Mouse (Mus musculus) retina, postnatal 7 days (tissue): ENCODE data around the gene Lama5.

Experiments
- DNase-seq: peaks from one replicate; pipeline ENCODE4 v3.0.0-alpha.2; 2012; ENCODE audit warnings: low read depth, low spot score

Lama5 gene

DNA sequence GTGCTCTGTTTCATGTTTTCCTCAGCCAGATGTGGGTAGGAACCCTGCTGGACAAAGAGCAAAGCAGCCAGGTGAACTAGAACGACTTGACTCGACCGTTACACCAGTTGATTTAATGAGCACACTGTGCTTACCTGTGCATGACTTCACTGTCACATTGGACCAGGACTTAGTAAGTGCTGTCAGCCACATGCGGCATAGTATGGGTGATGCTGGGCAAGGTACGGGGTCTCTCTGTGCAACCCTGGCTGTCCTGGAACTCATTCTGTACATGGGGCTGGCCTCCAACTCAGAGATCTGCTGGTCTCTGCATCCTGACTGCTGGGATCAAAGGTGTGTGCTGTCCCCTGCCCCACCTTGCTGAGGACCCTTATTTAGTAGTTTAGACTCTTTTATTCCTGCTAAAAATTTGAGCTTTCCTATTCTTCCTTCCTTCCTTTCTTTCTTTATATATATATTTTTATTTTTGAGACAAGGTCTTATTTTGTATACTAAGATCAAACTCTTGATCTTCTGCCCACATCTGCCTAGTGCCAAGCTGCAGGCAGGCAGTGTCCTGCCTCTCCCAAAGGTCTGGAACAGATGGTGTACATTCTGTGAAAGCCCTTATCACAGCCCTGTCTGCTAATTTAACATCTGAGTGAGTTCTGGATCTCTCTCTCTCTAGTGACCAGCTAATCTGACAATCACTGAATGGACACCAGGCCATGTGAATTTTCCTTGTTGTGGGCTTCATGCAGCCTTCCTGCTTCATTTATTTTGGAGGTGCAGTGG, 29.0 kb upstream of the Lama5 start:
- no peak for DNase-seq

GRCm38 (mm10) chr2:180251838-180252237, 26.2 kb upstream of the Lama5 start:
- DNase-seq = no peak

DNA sequence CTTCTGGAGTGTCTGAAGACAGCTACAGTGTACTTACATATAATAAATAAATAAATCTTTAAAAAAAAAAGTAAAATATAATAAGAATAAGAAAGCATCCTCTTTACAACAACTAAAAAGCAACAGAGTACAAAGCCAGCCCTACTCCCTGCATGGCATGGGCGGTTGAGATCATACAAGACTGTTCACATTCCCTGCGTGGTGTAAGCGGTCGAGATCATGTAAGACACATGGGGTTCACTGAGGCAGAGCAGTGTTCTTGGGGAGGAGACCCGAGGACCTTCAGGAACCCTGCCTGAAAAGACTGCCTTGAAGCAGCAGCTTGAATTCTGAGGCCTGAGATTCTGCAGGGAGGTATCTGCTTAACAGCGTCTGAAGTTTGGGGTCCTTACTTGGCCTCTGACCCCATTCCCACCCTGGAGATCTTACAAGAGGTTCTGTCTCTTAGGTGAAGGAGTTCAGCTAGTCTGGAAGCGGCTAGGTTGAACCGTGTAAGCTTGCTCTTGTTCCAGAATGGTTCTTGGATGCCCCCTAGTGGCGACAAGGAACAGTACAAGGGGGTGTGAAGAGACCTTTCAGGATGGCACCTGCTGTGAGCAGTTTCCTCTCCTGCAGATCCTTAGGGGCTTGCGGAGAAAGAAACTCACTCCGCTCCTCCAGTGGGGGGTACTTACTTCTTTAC, 25.4 kb upstream of the Lama5 start:
- peak; percentile 83 for DNase-seq

DNA sequence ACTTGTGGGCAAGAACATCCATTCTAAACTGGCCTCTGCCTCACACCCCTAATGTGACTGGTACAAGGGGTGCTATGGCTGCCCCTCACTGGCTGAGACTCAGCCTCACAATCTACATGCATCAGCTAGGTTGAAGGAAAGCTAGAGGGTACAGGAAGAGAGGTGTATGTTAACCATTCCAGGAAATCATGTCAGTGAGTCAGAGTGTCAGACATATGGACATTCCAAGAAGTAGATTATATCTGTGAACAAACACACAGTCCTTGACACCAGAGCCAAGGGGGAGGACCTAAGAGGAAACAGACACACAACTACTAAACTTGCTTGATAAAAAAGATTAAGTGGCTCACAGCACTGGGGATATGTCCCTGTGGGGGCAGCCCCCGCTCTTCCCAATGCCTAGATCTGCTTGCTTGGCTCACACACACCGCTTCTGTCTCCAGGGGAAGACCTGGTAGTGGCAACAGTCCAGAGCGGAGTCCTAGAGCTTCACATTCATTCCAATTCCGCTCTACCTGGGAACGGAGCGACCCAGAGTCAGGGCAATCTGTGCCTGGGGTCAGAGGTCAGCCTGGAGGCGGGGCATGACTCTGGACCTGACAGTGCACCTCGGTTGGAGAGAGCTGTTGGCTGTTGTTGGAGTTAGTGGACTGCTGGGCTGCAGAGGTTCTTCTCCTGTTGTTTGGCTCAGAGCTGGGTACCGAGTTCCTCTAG, 23.4 kb upstream of the Lama5 start:
- DNase-seq = no peak

GRCm38 (mm10) chr2:180247916-180248315, 22.3 kb upstream of the Lama5 start:
- no peak for DNase-seq

- no peak for DNase-seq
These were observed 17.4 kb upstream of the Lama5 start for GRCm38 (mm10) chr2:180243108-180243507.

GRCm38 (mm10) chr2:180238591-180238990, 12.9 kb upstream of the Lama5 start:
- no peak for DNase-seq

- DNase-seq = no peak
These were observed 12.1 kb upstream of the Lama5 start for GRCm38 (mm10) chr2:180237601-180238345.

DNA sequence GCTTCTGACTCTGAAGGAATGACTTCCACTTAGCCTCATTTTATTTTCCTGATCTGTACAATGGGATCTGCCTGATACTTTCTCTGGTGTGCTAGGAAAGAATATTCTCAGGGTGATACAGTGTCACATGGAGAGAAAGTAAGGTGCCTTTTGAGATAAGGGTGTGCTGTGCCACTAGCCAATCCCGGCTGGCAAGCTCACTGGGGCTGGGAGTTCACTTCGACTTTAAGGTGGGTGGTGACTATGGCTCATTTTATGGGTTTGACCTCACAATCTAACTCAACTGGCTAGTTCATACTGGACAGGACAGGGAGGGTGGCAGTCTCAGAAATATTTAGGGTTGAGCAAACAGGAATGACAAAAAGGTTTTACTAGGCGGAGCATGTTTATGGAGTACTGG, 11.3 kb upstream of the Lama5 start:
- no peak for DNase-seq

DNA sequence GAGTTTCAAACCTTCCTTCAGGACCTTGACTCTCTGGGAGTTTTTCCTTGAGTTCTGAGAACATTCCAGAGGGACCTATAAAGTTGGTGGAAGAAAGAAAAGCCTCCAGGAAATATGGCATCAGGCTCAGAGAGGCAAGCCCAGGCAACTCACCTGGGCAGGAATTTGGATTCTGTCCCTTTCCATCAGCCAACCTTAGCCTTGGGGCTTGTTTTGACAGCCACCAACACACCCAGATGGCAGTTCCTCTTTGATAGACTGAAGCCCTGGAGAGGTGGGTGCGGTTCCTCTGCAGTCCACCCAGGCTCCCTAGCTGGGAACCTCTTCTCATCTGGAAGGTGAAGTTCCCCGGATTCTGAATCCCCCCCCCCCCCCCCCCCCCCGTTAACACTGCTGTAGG, 10.8 kb upstream of the Lama5 start:
- DNase-seq = no peak

DNA sequence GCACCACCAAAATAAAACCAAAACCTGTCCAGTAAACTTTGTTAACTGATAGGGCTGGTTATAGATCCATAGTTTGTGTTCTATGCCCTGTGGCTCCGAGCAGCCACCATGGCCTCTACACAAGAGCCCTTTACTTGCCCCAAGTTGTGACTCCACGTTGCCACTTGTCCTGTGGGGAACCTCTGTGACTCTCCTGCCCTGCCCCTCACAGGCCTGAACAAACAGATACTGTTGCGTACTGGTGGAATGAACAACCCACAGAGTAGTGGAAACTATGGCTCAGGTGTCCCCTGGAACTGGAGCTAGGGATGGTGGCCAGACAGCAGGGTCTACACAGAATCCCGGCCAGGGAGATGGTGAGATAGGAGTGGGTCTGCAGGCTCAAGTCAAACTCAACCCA, 10.1 kb upstream of the Lama5 start:
- DNase-seq = no peak

DNA sequence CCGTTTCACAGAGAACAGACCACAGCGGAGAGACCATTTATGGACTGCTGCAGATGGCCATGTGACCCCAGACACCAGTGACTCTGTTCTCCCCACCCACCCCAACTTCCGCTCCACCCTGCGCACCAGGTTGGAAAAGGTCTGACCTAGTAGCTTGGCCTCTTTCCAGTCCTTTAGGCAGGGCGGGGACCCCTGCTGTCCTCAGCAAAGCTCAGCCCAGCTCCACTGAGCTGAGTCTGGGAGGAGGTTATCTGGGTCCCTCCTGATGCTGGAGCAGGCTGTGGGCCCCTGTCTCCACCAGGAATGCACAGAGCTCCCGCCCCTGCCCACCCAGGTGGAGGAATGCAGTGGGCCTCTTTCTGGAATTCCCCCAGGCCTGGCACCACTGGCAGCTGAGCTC, 9.3 kb upstream of the Lama5 start:
- DNase-seq = no peak

- DNase-seq = no peak
These were observed 8.7 kb upstream of the Lama5 start for GRCm38 (mm10) chr2:180234353-180234752.

DNA sequence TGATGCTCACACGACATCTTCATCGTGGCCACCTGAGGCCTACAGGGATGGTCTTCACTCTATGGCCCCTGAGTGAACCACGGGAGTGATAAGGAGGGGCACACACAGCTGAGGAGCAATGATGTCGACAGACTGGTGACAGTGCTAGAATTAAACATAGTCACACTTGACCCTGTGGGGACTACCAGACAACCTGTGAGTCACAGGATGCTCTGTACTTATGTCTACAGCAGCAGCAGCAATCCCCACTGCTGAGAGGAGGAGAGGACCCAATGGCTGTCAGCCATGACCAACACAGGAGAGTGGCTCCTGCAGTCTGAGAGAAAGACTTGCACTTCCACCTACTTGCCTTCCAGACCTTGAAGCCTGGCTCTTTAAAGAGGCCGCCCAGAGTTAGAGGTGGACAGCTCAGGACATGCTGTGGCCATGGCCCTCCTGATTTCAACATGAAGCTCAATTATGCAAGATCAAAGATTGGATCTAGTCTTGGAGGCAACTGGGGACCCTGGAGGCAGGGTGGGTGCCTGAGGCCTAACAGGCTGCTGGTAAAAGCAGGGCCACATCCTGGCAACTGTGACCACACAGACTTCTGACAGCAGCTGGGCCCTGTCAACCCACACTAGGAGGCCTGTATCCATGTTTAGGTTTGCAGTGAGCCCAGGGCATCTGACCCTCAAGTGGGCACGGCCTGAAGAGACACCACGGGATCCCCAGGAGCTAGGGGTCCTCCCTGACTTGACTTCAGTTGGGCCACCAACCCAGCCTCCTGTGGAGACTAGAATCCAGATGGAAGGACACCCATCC, 7.6 kb upstream of the Lama5 start:
- no peak for DNase-seq

GRCm38 (mm10) chr2:180230482-180230881, 4.8 kb upstream of the Lama5 start:
- DNase-seq = no peak

GRCm38 (mm10) chr2:180229129-180229528, 3.5 kb upstream of the Lama5 start:
- DNase-seq = no peak

DNA sequence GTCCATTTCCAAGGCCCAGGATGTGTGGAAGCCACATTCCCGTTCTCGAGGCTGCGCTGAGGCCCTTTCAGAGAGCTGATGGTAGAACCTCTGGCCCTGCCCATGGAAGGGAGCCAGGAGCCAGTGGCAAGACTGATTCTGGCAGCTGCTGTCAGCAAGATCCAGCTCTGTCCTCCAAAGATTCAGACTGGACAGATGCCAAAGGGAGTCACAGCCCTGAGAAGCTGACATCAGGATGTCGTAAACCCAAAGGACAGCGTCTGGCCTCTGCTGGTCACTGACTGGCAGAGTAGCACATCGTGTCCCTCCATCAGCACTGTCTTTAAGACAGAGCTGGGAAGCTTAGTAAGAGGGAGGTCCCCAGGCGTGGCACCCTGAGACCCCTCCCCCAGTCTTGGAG, 2.9 kb upstream of the Lama5 start:
- DNase-seq = no peak

DNA sequence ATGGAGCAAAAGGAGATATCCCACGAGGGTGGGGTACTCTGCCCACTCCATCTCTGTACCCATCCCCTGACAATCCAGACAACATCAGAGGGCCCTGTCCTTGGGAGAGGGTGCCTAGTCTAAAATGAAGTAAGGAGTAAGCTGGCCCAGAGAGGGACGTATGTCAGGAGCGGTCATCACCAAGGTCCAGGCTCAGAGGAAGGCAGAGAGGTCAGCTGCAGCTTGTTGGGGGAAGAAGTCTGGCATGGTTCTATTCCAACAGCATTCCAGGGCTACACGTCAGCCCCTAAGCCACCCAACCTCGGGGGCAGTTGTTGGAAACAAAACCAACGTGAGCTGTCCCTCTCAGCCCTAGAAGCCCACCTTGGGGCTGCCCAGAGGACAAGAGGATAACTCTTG, 2.4 kb upstream of the Lama5 start:
- DNase-seq = no peak

DNA sequence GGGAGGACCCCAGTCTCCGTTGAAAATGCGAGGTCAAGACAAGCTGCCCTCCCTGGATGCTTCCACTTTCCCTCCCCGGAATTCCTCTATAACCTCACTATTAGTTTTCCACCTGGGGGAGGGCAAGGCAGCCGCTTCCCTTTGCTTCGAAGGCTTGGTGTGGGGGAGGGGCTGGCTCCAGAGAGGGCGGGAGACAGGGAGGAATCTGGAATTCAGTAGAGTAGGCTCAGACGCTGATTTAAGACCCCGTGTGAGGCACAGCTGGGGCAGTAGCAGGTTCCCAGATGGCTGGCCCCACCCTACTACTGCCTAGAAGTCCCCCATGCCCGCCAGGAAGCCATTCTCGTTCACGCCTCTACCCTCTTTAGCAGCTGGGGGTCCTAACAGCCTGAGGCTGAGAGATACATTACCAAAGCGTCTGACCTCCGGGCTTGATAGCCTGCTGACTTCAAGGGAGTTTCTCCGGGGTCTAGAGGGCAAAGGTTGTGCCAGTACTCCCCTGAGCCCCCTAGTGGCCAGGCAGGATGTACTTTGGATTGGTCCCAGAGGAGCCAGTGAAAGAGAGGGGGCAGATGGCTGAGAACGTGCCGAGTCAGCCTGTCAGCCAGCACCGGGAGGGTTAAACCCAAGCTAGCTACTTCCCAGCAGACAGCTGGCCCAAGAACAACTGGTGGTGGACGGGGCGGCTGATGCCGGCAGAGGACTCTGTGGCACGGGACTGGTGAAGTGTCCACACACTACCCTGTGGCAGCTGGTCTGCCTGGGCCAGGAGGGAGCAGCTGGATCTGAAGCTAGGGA, 1.8 kb upstream of the Lama5 start:
- DNase-seq = peak; percentile 60

DNA sequence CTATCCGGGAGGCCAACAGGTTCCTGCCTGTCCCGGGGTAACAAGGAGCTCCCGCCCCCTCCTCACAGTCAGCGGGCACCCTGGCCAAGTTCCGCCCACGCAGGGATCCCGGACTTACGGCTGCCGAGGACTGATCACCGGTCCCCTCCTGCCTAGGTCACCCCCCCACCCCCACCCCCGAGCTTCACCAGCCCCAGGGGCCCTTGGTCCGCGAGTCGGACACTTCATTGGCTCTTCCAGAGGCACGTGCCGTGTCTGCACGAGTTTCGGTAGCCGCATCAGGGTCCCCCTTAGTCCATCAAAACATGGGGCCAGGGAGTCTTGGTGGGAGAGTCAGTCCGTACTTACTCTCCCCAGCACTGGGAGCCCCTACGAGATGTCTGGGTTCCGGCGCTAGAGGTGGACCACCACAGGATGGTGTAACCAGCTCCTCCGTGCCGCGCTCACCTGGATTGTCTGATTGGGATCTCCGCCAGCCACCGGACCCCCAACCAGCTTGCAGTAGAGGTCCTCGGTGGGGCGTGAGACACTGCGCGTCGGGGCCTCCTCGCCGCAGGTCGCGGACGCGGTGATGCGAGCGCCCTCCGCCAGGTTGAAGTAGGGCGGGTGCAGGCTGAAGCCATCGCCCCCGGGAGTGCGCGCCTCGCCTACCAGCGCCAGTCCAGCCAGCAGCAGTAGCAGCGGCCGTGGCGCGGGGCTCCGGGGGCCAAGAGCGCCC, 456 bp downstream of the Lama5 start:
- no peak for DNase-seq
